Mouse (Mus musculus) hindbrain, embryonic 12.5 days (tissue): ENCODE measurements around the gene C1qtnf6. TPM values are rescaled to one million over a fixed set of nuclear protein-coding genes. Genes with fewer than 3 reads are reported as not detected.

Experiments
- polyA plus RNA-seq: library from polyadenylated mRNA; unstranded; fragments of >200 nt; fragmentation: Nextera tagmentation; extraction: Ambion mirVana; gene quantifications from 2 replicates; pipeline ENCODE4 v1.2.1, GENCODE M21; 2016

The C1qtnf6 gene
- polyA plus RNA-seq, 1 experiment from 2014 or later: 11.6 TPM

Other genes with a start within 250 kb of the C1qtnf6 start
- 0.28 and 0.31 TPM in 2 replicates for gene Csf2rb2, start 225.7 kb downstream of the C1qtnf6 start, polyA plus RNA-seq
- gene Csf2rb, start 205.7 kb downstream of the C1qtnf6 start, polyA plus RNA-seq: 1.7 and 2.1 TPM in 2 replicates
- gene Tex33, start 135.5 kb downstream of the C1qtnf6 start, polyA plus RNA-seq: not detected in 2 replicates
- 7.0 and 9.3 TPM in 2 replicates for gene Tst, start 125.5 kb downstream of the C1qtnf6 start, polyA plus RNA-seq
- gene Mpst, start 125.0 kb downstream of the C1qtnf6 start, polyA plus RNA-seq: 1.7 and 1.8 TPM in 2 replicates
- 79.8 and 85.2 TPM in 2 replicates for gene Kctd17, start 102.9 kb downstream of the C1qtnf6 start, polyA plus RNA-seq
- gene Tmprss6, start 62.8 kb downstream of the C1qtnf6 start, polyA plus RNA-seq: 0.14 TPM in 1 of 2 replicates, not detected in the other
- 0.07 and 0.14 TPM in 2 replicates for gene Il2rb, start 36.1 kb downstream of the C1qtnf6 start, polyA plus RNA-seq
- gene Sstr3, start 13.3 kb upstream of the C1qtnf6 start, polyA plus RNA-seq: 0.09 and 0.57 TPM in 2 replicates
- gene Rac2, start 41.4 kb upstream of the C1qtnf6 start, polyA plus RNA-seq: 4.9 and 5.7 TPM in 2 replicates
- gene Cyth4, start 65.6 kb upstream of the C1qtnf6 start, polyA plus RNA-seq: 6.3 and 7.8 TPM in 2 replicates
- 2.4 and 2.5 TPM in 2 replicates for gene Elfn2, start 187.4 kb upstream of the C1qtnf6 start, polyA plus RNA-seq
- gene Mfng, start 242.1 kb upstream of the C1qtnf6 start, polyA plus RNA-seq: 51.7 and 58.0 TPM in 2 replicates